Mouse (Mus musculus) hindbrain, embryonic 12.5 days (tissue): ENCODE results near the gene Fer1l4. TPM values are rescaled to one million over a fixed set of nuclear protein-coding genes. Genes with fewer than 3 reads are reported as not detected.

Experiments
- ATAC-seq: fragments of 200-750 bp; cut with Nextera tagmentation; 2 replicates; pipeline ENCODE4 v1.8.0; 2017; ENCODE audit warnings: moderate TSS enrichment; ENCODE audit not compliant: low FRiP score
- H3K27ac ChIP-seq: fragments of 300-500 bp; sonication (generic); 2 replicates; pipeline ENCODE4 v1.5.1; 2016; ENCODE audit warnings: mild to moderate bottlenecking
- H3K27me3 ChIP-seq: fragments of 300-500 bp; sonication (generic); 2 replicates; pipeline ENCODE4 v1.6.1; 2016; ENCODE audit warnings: mild to moderate bottlenecking
- H3K36me3 ChIP-seq: fragments of 300-500 bp; sonication (generic); 2 replicates; pipeline ENCODE4 v1.6.1; 2016; ENCODE audit warnings: mild to moderate bottlenecking
- H3K4me1 ChIP-seq: fragments of 300-500 bp; sonication (generic); 2 replicates; pipeline ENCODE4 v1.6.1; 2016
- H3K4me2 ChIP-seq: fragments of 300-500 bp; sonication (generic); replicated peaks from 2 replicates; pipeline ENCODE4 v1.6.1; 2016; ENCODE audit warnings: mild to moderate bottlenecking
- H3K4me3 ChIP-seq: fragments of 300-500 bp; sonication (generic); 2 replicates; pipeline ENCODE4 v1.5.1; 2016; ENCODE audit warnings: mild to moderate bottlenecking
- H3K9ac ChIP-seq: fragments of 300-500 bp; sonication (generic); 2 replicates; pipeline ENCODE4 v1.6.1; 2016; ENCODE audit warnings: mild to moderate bottlenecking, moderate library complexity
- H3K9me3 ChIP-seq: fragments of 300-500 bp; sonication (generic); replicated peaks from 2 replicates; pipeline ENCODE4 v1.6.1; 2016; ENCODE audit warnings: mild to moderate bottlenecking
- WGBS: fragments of 180-500 bp; shearing (Covaris S2); methylation state at CpG from one replicate; pipeline ENCODE4 v1.1.7; 2016; 5-methylcytosine and 5-hydroxymethylcytosine counted together
- polyA plus RNA-seq: library from polyadenylated mRNA; unstranded; fragments of >200 nt; fragmentation: Nextera tagmentation; extraction: Ambion mirVana; gene quantifications from 2 replicates; pipeline ENCODE4 v1.2.1, GENCODE M21; 2016

Fer1l4 gene
- polyA plus RNA-seq, 1 experiment from 2014 or later = 0.37 TPM

- Histone ChIP-seq H3K9ac (peak overlapping the region; percentile 23; the same call in 1 of the 2 replicates), H3K36me3 (peaks cover 96% of the 10 kb centered on the region), H3K4me1 (no peaks in the 10 kb centered on the region), H3K4me2 (no peak overlapping the region), H3K27me3 (no peaks in the 10 kb centered on the region), H3K9me3 (no peaks in the 10 kb centered on the region), H3K27ac (no peak overlapping the region), H3K4me3 (no peak overlapping the region)
- WGBS = 85% methylated on average over 14 of the region's 14 CpGs
- ATAC-seq = no peak
Observed at GRCm38 (mm10) chr2:155991863-155992321, 60.9 kb downstream of the Fer1l4 start.

GRCm38 (mm10) chr2:155991151-155991550 lies 61.6 kb downstream of the Fer1l4 start:
- H3K4me2 ChIP-seq = no peak overlapping the region
- no peak overlapping the region for H3K27ac ChIP-seq
- no peaks in the 10 kb centered on the region for H3K9me3 ChIP-seq
- H3K4me3 ChIP-seq = no peak overlapping the region
- peaks cover 98% of the 10 kb centered on the region for H3K36me3 ChIP-seq
- no peaks in the 10 kb centered on the region for H3K4me1 ChIP-seq
- no peaks in the 10 kb centered on the region for H3K27me3 ChIP-seq
- WGBS = 97% methylated on average over 10 of the region's 10 CpGs
- ATAC-seq = no peak
- no peak overlapping the region for H3K9ac ChIP-seq

- Histone ChIP-seq H3K9me3 (no peaks in the 10 kb centered on the region), H3K4me3 (no peak overlapping the region), H3K9ac (no peak overlapping the region), H3K4me2 (no peak overlapping the region), H3K27me3 (no peaks in the 10 kb centered on the region), H3K36me3 (peaks cover 98% of the 10 kb centered on the region), H3K4me1 (no peaks in the 10 kb centered on the region), H3K27ac (no peak overlapping the region)
- no peak for ATAC-seq
- 83% methylated on average over 4 of the region's 4 CpGs for WGBS
Observed at GRCm38 (mm10) chr2:155989085-155989484, 63.7 kb downstream of the Fer1l4 start.

- H3K27ac ChIP-seq = no peak overlapping the region
- H3K9ac ChIP-seq = no peak overlapping the region
- peaks cover 97% of the 10 kb centered on the region for H3K36me3 ChIP-seq
Observed at GRCm38 (mm10) chr2:155987131-155987530, 65.6 kb downstream of the Fer1l4 start.

GRCm38 (mm10) chr2:155985776-155986175 lies 67.0 kb downstream of the Fer1l4 start:
- no peaks in the 10 kb centered on the region for H3K27me3 ChIP-seq
- peaks cover 96% of the 10 kb centered on the region for H3K36me3 ChIP-seq
- 85% methylated on average over 7 of the region's 7 CpGs for WGBS
- no peak overlapping the region for H3K9ac ChIP-seq
- no peak overlapping the region for H3K4me3 ChIP-seq
- no peak overlapping the region for H3K4me2 ChIP-seq
- H3K27ac ChIP-seq = no peak overlapping the region
- no peaks in the 10 kb centered on the region for H3K9me3 ChIP-seq
- H3K4me1 ChIP-seq = no peaks in the 10 kb centered on the region
- no peak for ATAC-seq

More at GRCm38 (mm10) chr2:155987131-155987530, 65.6 kb downstream of the Fer1l4 start:
- no peak overlapping the region for H3K4me3 ChIP-seq
- no peak overlapping the region for H3K4me2 ChIP-seq
- no peaks in the 10 kb centered on the region for H3K27me3 ChIP-seq
- H3K9me3 ChIP-seq = no peaks in the 10 kb centered on the region
- no peaks in the 10 kb centered on the region for H3K4me1 ChIP-seq
- ATAC-seq = no peak
- 96% methylated on average over 6 of the region's 6 CpGs for WGBS

GRCm38 (mm10) chr2:155979328-155979991 lies 73.3 kb downstream of the Fer1l4 start:
- Histone ChIP-seq H3K27ac (no peak overlapping the region), H3K36me3 (peaks cover 89% of the 10 kb centered on the region), H3K9me3 (no peaks in the 10 kb centered on the region), H3K4me2 (no peak overlapping the region), H3K27me3 (no peaks in the 10 kb centered on the region), H3K4me1 (no peaks in the 10 kb centered on the region), H3K9ac (no peak overlapping the region), H3K4me3 (no peak overlapping the region)
- 94% methylated on average over 5 of the region's 5 CpGs for WGBS
- no peak for ATAC-seq

GRCm38 (mm10) chr2:155974087-155974731 lies 78.5 kb downstream of the Fer1l4 start:
- Histone ChIP-seq H3K9ac (no peak overlapping the region), H3K4me1 (no peaks in the 10 kb centered on the region), H3K4me3 (no peak overlapping the region), H3K9me3 (no peaks in the 10 kb centered on the region), H3K27me3 (no peaks in the 10 kb centered on the region), H3K36me3 (peaks cover 88% of the 10 kb centered on the region), H3K4me2 (no peak overlapping the region), H3K27ac (no peak overlapping the region)
- WGBS = 83% methylated on average over 14 of the region's 14 CpGs
- no peak for ATAC-seq

GRCm38 (mm10) chr2:155973348-155973747 lies 79.4 kb downstream of the Fer1l4 start:
- no peak overlapping the region for H3K4me3 ChIP-seq
- H3K27ac ChIP-seq = no peak overlapping the region
- no peaks in the 10 kb centered on the region for H3K9me3 ChIP-seq
- H3K27me3 ChIP-seq = no peaks in the 10 kb centered on the region
- H3K9ac ChIP-seq = no peak overlapping the region
- no peak overlapping the region for H3K4me2 ChIP-seq
- H3K36me3 ChIP-seq = peaks cover 91% of the 10 kb centered on the region
- H3K4me1 ChIP-seq = no peaks in the 10 kb centered on the region
- 86% methylated on average over 6 of the region's 6 CpGs for WGBS
- ATAC-seq = no peak

Other genes starting within 250 kb of the Fer1l4 start
- 17.1 and 17.3 TPM in 2 replicates for gene BC029722, start 233.5 kb downstream of the Fer1l4 start, polyA plus RNA-seq
- 151 and 160 TPM in 2 replicates for gene Eif6, start 226.0 kb downstream of the Fer1l4 start, polyA plus RNA-seq
- gene Fam83c, start 218.1 kb downstream of the Fer1l4 start, polyA plus RNA-seq = 0.41 and 0.46 TPM in 2 replicates
- gene Uqcc1, start 122.6 kb downstream of the Fer1l4 start, polyA plus RNA-seq = 65.5 and 70.0 TPM in 2 replicates
- not detected in 2 replicates for gene Gm15557, start 112.2 kb downstream of the Fer1l4 start, polyA plus RNA-seq
- 3.6 and 3.8 TPM in 2 replicates for gene Gdf5, start 107.6 kb downstream of the Fer1l4 start, polyA plus RNA-seq
- gene Cep250, start 96.5 kb downstream of the Fer1l4 start, polyA plus RNA-seq = 26.9 and 27.7 TPM in 2 replicates
- gene 6430550D23Rik, start 45.0 kb downstream of the Fer1l4 start, polyA plus RNA-seq = 1.7 and 2.4 TPM in 2 replicates
- 230 and 257 TPM in 2 replicates for gene Ergic3, start 44.9 kb downstream of the Fer1l4 start, polyA plus RNA-seq
- gene Spag4, start 12.2 kb upstream of the Fer1l4 start, polyA plus RNA-seq = 7.5 and 7.9 TPM in 2 replicates
- gene Cpne1, start 59.0 kb upstream of the Fer1l4 start, polyA plus RNA-seq = 48.4 and 52.2 TPM in 2 replicates
- gene Rbm12, start 59.0 kb upstream of the Fer1l4 start, polyA plus RNA-seq = 38.9 and 39.9 TPM in 2 replicates
- gene Gm28036, start 74.1 kb upstream of the Fer1l4 start, polyA plus RNA-seq = 20.9 and 34.5 TPM in 2 replicates
- 363 and 435 TPM in 2 replicates for gene Romo1, start 91.1 kb upstream of the Fer1l4 start, polyA plus RNA-seq
- gene Nfs1, start 91.2 kb upstream of the Fer1l4 start, polyA plus RNA-seq = 29.2 and 29.7 TPM in 2 replicates
- 659 and 670 TPM in 2 replicates for gene Rbm39, start 127.3 kb upstream of the Fer1l4 start, polyA plus RNA-seq
- gene Phf20, start 143.5 kb upstream of the Fer1l4 start, polyA plus RNA-seq = 95.7 and 97.2 TPM in 2 replicates